Mouse (Mus musculus): ENCODE results near the gene Tec. TPM values are rescaled to one million over a fixed set of nuclear protein-coding genes. Genes with fewer than 3 reads are reported as not detected.

Tec gene
- polyA plus RNA-seq, 1 experiment from 2014 or later, result 12.1 TPM

GRCm38 (mm10) chr5:72869779-72870608 is 1.7 kb upstream of the Tec start:
- Histone ChIP-seq H3K4me2 (replicated peaks; ENCODE audit: low read depth, low read length) (peak overlapping the region; percentile 24), H3K27me3 (ENCODE audit: insufficient read depth, low read length) (peaks cover 7% of the 10 kb centered on the region; the same call in 1 of the 2 replicates), H3K4me3 (ENCODE audit: low read length) (peak overlapping the region; percentile 13; the same call in 1 of the 2 replicates), H3K4me1 (ENCODE audit: insufficient read depth, low read length) (peaks cover 32% of the 10 kb centered on the region), H3K27ac (ENCODE audit: low read length) (no peak overlapping the region), H3K36me3 (ENCODE audit: insufficient read depth, low read length) (no peaks in the 10 kb centered on the region), H3K9me3 (ENCODE audit: low read length) (0 out of 2 replicates have a peak, but pooled peaks cover 2% of the 10 kb centered on the region), H3K9ac (replicated peaks; ENCODE audit: low read length) (no peak overlapping the region)
- ATAC-seq (ENCODE audit: low FRiP score, low TSS enrichment), result peak; percentile 71
- WGBS, result 33% methylated on average over 14 of the region's 14 CpGs

- peaks cover 7% of the 10 kb centered on the region; the same call in 1 of the 2 replicates for H3K27me3 ChIP-seq (ENCODE audit: insufficient read depth, low read length)
- 27% methylated on average over 16 of the region's 16 CpGs for WGBS
- H3K36me3 ChIP-seq (ENCODE audit: insufficient read depth, low read length), result no peaks in the 10 kb centered on the region
- H3K4me1 ChIP-seq (ENCODE audit: insufficient read depth, low read length), result peaks cover 32% of the 10 kb centered on the region
- peak overlapping the region; percentile 73; the same call in 1 of the 2 replicates for H3K9ac ChIP-seq (replicated peaks; ENCODE audit: low read length)
- peak overlapping the region; percentile 69 for H3K4me3 ChIP-seq (ENCODE audit: low read length)
- 0 out of 2 replicates have a peak, but pooled peaks cover 2% of the 10 kb centered on the region for H3K9me3 ChIP-seq (ENCODE audit: low read length)
- H3K27ac ChIP-seq (ENCODE audit: low read length), result no peak overlapping the region
- ATAC-seq (ENCODE audit: low FRiP score, low TSS enrichment), result no peak
- peak overlapping the region; percentile 96 for H3K4me2 ChIP-seq (replicated peaks; ENCODE audit: low read depth, low read length)
Measured at GRCm38 (mm10) chr5:72867036-72867672, 1.1 kb downstream of the Tec start.

- Histone ChIP-seq H3K27ac (ENCODE audit: low read length) (no peak overlapping the region), H3K36me3 (ENCODE audit: insufficient read depth, low read length) (no peaks in the 10 kb centered on the region), H3K4me1 (ENCODE audit: insufficient read depth, low read length) (peaks cover 40% of the 10 kb centered on the region), H3K4me2 (replicated peaks; ENCODE audit: low read depth, low read length) (peak overlapping the region; percentile 96), H3K9me3 (ENCODE audit: low read length) (0 out of 2 replicates have a peak, but pooled peaks cover 2% of the 10 kb centered on the region), H3K27me3 (ENCODE audit: insufficient read depth, low read length) (peaks cover 7% of the 10 kb centered on the region; the same call in 1 of the 2 replicates), H3K4me3 (ENCODE audit: low read length) (no peak overlapping the region), H3K9ac (replicated peaks; ENCODE audit: low read length) (no peak overlapping the region)
- WGBS, result 59% methylated on average over 6 of the region's 6 CpGs
- ATAC-seq (ENCODE audit: low FRiP score, low TSS enrichment), result no peak
Measured at GRCm38 (mm10) chr5:72866260-72866905, 1.9 kb downstream of the Tec start.

- ATAC-seq (ENCODE audit: low FRiP score, low TSS enrichment), result no peak
- 84% methylated on average over 3 of the region's 3 CpGs for WGBS
- Histone ChIP-seq H3K4me1 (ENCODE audit: insufficient read depth, low read length) (peaks cover 40% of the 10 kb centered on the region), H3K9me3 (ENCODE audit: low read length) (peaks cover 2% of the 10 kb centered on the region; the same call in 1 of the 2 replicates), H3K27me3 (ENCODE audit: insufficient read depth, low read length) (peaks cover 7% of the 10 kb centered on the region; the same call in 1 of the 2 replicates), H3K36me3 (ENCODE audit: insufficient read depth, low read length) (no peaks in the 10 kb centered on the region), H3K27ac (ENCODE audit: low read length) (no peak overlapping the region), H3K9ac (replicated peaks; ENCODE audit: low read length) (no peak overlapping the region), H3K4me3 (ENCODE audit: low read length) (no peak overlapping the region), H3K4me2 (replicated peaks; ENCODE audit: low read depth, low read length) (no peak overlapping the region)
Measured at GRCm38 (mm10) chr5:72864654-72865178, 3.6 kb downstream of the Tec start.

- H3K4me3 ChIP-seq (ENCODE audit: low read length), result no peak overlapping the region
Measured at GRCm38 (mm10) chr5:72863166-72863565, 5.1 kb downstream of the Tec start.

GRCm38 (mm10) chr5:72861726-72862385 is 6.4 kb downstream of the Tec start:
- no peak overlapping the region for H3K9ac ChIP-seq (replicated peaks; ENCODE audit: low read length)
- H3K9me3 ChIP-seq (ENCODE audit: low read length), result peaks cover 6% of the 10 kb centered on the region; the same call in 1 of the 2 replicates
- WGBS, result 44% methylated on average over 7 of the region's 7 CpGs
- ATAC-seq (ENCODE audit: low FRiP score, low TSS enrichment), result no peak
- H3K4me3 ChIP-seq (ENCODE audit: low read length), result no peak overlapping the region
- H3K4me1 ChIP-seq (ENCODE audit: insufficient read depth, low read length), result peaks cover 22% of the 10 kb centered on the region
- H3K27me3 ChIP-seq (ENCODE audit: insufficient read depth, low read length), result 0 out of 2 replicates have a peak, but pooled peaks cover 4% of the 10 kb centered on the region
- H3K36me3 ChIP-seq (ENCODE audit: insufficient read depth, low read length), result no peaks in the 10 kb centered on the region
- H3K27ac ChIP-seq (ENCODE audit: low read length), result no peak overlapping the region
- no peak overlapping the region for H3K4me2 ChIP-seq (replicated peaks; ENCODE audit: low read depth, low read length)

More at GRCm38 (mm10) chr5:72863166-72863565, 5.1 kb downstream of the Tec start:
- 89% methylated on average over 9 of the region's 9 CpGs for WGBS
- peaks cover 6% of the 10 kb centered on the region; the same call in 1 of the 2 replicates for H3K9me3 ChIP-seq (ENCODE audit: low read length)
- no peak overlapping the region for H3K4me2 ChIP-seq (replicated peaks; ENCODE audit: low read depth, low read length)
- no peak for ATAC-seq (ENCODE audit: low FRiP score, low TSS enrichment)
- no peak overlapping the region for H3K27ac ChIP-seq (ENCODE audit: low read length)
- peaks cover 7% of the 10 kb centered on the region; the same call in 1 of the 2 replicates for H3K27me3 ChIP-seq (ENCODE audit: insufficient read depth, low read length)
- peaks cover 28% of the 10 kb centered on the region for H3K4me1 ChIP-seq (ENCODE audit: insufficient read depth, low read length)
- H3K36me3 ChIP-seq (ENCODE audit: insufficient read depth, low read length), result no peaks in the 10 kb centered on the region
- H3K9ac ChIP-seq (replicated peaks; ENCODE audit: low read length), result no peak overlapping the region

- Histone ChIP-seq H3K4me2 (replicated peaks; ENCODE audit: low read depth, low read length) (no peak overlapping the region), H3K27me3 (ENCODE audit: insufficient read depth, low read length) (no peaks in the 10 kb centered on the region), H3K4me1 (ENCODE audit: insufficient read depth, low read length) (peaks cover 21% of the 10 kb centered on the region), H3K27ac (ENCODE audit: low read length) (no peak overlapping the region), H3K36me3 (ENCODE audit: insufficient read depth, low read length) (no peaks in the 10 kb centered on the region), H3K4me3 (ENCODE audit: low read length) (no peak overlapping the region), H3K9ac (replicated peaks; ENCODE audit: low read length) (no peak overlapping the region), H3K9me3 (ENCODE audit: low read length) (peaks cover 6% of the 10 kb centered on the region; the same call in 1 of the 2 replicates)
- peak; percentile 69; the same call in 1 of the 2 replicates for ATAC-seq (ENCODE audit: low FRiP score, low TSS enrichment)
- 49% methylated on average over 8 of the region's 8 CpGs for WGBS
Measured at GRCm38 (mm10) chr5:72860899-72861298, 7.4 kb downstream of the Tec start.

- no peak overlapping the region for H3K4me3 ChIP-seq (ENCODE audit: low read length)
- H3K27ac ChIP-seq (ENCODE audit: low read length), result no peak overlapping the region
- H3K4me1 ChIP-seq (ENCODE audit: insufficient read depth, low read length), result peaks cover 24% of the 10 kb centered on the region
- ATAC-seq (ENCODE audit: low FRiP score, low TSS enrichment), result no peak
- H3K36me3 ChIP-seq (ENCODE audit: insufficient read depth, low read length), result no peaks in the 10 kb centered on the region
- H3K4me2 ChIP-seq (replicated peaks; ENCODE audit: low read depth, low read length), result no peak overlapping the region
- 90% methylated on average over 12 of the region's 12 CpGs for WGBS
- no peak overlapping the region for H3K9ac ChIP-seq (replicated peaks; ENCODE audit: low read length)
- H3K9me3 ChIP-seq (ENCODE audit: low read length), result peaks cover 6% of the 10 kb centered on the region; the same call in 1 of the 2 replicates
- no peaks in the 10 kb centered on the region for H3K27me3 ChIP-seq (ENCODE audit: insufficient read depth, low read length)
Measured at GRCm38 (mm10) chr5:72858306-72858705, 10.0 kb downstream of the Tec start.

- H3K9ac ChIP-seq (replicated peaks; ENCODE audit: low read length), result no peak overlapping the region
- no peaks in the 10 kb centered on the region for H3K36me3 ChIP-seq (ENCODE audit: insufficient read depth, low read length)
- H3K27me3 ChIP-seq (ENCODE audit: insufficient read depth, low read length), result no peaks in the 10 kb centered on the region
- H3K4me3 ChIP-seq (ENCODE audit: low read length), result no peak overlapping the region
- no peak for ATAC-seq (ENCODE audit: low FRiP score, low TSS enrichment)
- peaks cover 24% of the 10 kb centered on the region for H3K4me1 ChIP-seq (ENCODE audit: insufficient read depth, low read length)
- no peak overlapping the region for H3K27ac ChIP-seq (ENCODE audit: low read length)
- no peak overlapping the region for H3K4me2 ChIP-seq (replicated peaks; ENCODE audit: low read depth, low read length)
- 76% methylated on average over 4 of the region's 4 CpGs for WGBS
- H3K9me3 ChIP-seq (ENCODE audit: low read length), result peaks cover 6% of the 10 kb centered on the region; the same call in 1 of the 2 replicates
Measured at GRCm38 (mm10) chr5:72857756-72858155, 10.5 kb downstream of the Tec start.

All from kidney, embryonic 16.5 days (tissue).